Mouse (Mus musculus) kidney, embryonic 16.5 days (tissue): ENCODE measurements around the gene Fhod1. TPM values are rescaled to one million over a fixed set of nuclear protein-coding genes. Genes with fewer than 3 reads are reported as not detected.
"Not testable (repeated sequence)": the region's sequence is repeated elsewhere in the genome, so short reads cannot be mapped to it uniquely, and the experiment has no call there.

ENCODE experiments used
- ATAC-seq: fragments of 200-750 bp; cut with Nextera tagmentation; 2 replicates; pipeline ENCODE4 v1.8.0; 2017; ENCODE audit warnings: moderate TSS enrichment; ENCODE audit not compliant: low FRiP score, low TSS enrichment
- H3K27ac ChIP-seq: fragments of 300-500 bp; sonication (generic); 2 replicates; pipeline ENCODE4 v1.5.1; 2014; ENCODE audit warnings: low read length
- H3K27me3 ChIP-seq: fragments of 300-500 bp; sonication (generic); 2 replicates; pipeline ENCODE4 v1.6.1; 2014; ENCODE audit warnings: low read length, control low read depth, mixed read lengths; ENCODE audit not compliant: insufficient read depth
- H3K36me3 ChIP-seq: fragments of 300-500 bp; sonication (generic); 2 replicates; pipeline ENCODE4 v1.6.1; 2014; ENCODE audit warnings: low read length, control low read depth, mixed read lengths; ENCODE audit not compliant: insufficient read depth
- H3K4me1 ChIP-seq: fragments of 300-500 bp; sonication (generic); 2 replicates; pipeline ENCODE4 v1.6.1; 2014; ENCODE audit warnings: low read length, control low read depth, mixed read lengths; ENCODE audit not compliant: insufficient read depth
- H3K4me2 ChIP-seq: fragments of 300-500 bp; sonication (generic); replicated peaks from 2 replicates; pipeline ENCODE4 v1.6.1; 2014; ENCODE audit warnings: low read depth, low read length
- H3K4me3 ChIP-seq: fragments of 300-500 bp; sonication (generic); 2 replicates; pipeline ENCODE4 v1.5.1; 2014; ENCODE audit warnings: mild to moderate bottlenecking, low read length
- H3K9ac ChIP-seq: fragments of 300-500 bp; sonication (generic); replicated peaks from 2 replicates; pipeline ENCODE4 v1.6.1; 2014; ENCODE audit warnings: low read length
- H3K9me3 ChIP-seq: fragments of 300-500 bp; sonication (generic); 2 replicates; pipeline ENCODE4 v1.6.1; 2016; ENCODE audit warnings: low read length, control low read depth
- WGBS: fragments of 180-500 bp; shearing (Covaris S2); extraction: QIAGEN DNeasy Blood & Tissue Kit; methylation state at CpG from one replicate; pipeline ENCODE4 v1.1.7; 2014; 5-methylcytosine and 5-hydroxymethylcytosine counted together
- polyA plus RNA-seq: library from polyadenylated mRNA; unstranded; fragments of >200 nt; fragmentation: Nextera tagmentation; extraction: Ambion mirVana; gene quantifications from 2 replicates; pipeline ENCODE4 v1.2.1, GENCODE M21; 2015

The Fhod1 gene
- polyA plus RNA-seq, 1 experiment from 2014 or later: 3.7 TPM

DNA sequence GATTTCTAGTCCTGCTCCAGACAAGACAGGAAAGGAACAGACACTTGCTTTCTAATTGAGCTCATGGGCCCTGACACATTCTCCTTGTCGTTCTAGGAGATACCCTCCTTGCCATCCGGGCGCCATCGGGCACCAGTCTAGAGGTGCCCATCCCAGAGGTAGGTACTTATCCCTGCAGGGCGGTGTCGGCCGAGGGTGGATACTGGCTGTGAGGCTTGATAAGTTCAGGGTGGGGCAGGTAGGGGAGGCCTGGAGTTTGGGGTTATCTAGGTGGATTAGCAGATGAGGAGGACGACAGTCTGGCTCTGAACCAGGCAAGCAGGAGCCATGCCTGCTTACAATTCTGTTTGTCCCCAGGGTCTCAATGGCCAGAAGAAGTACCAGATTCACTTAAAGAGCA, 47.8 kb downstream of the Fhod1 start:
- ATAC-seq: no peak
- Histone ChIP-seq H3K27ac (no peak overlapping the region), H3K9me3 (no peaks in the 10 kb centered on the region), H3K36me3 (peaks cover 51% of the 10 kb centered on the region), H3K27me3 (no peaks in the 10 kb centered on the region), H3K4me2 (no peak overlapping the region), H3K4me3 (no peak overlapping the region), H3K9ac (no peak overlapping the region), H3K4me1 (peaks cover 27% of the 10 kb centered on the region)
- 95% methylated on average over 8 of the region's 8 CpGs for WGBS

DNA sequence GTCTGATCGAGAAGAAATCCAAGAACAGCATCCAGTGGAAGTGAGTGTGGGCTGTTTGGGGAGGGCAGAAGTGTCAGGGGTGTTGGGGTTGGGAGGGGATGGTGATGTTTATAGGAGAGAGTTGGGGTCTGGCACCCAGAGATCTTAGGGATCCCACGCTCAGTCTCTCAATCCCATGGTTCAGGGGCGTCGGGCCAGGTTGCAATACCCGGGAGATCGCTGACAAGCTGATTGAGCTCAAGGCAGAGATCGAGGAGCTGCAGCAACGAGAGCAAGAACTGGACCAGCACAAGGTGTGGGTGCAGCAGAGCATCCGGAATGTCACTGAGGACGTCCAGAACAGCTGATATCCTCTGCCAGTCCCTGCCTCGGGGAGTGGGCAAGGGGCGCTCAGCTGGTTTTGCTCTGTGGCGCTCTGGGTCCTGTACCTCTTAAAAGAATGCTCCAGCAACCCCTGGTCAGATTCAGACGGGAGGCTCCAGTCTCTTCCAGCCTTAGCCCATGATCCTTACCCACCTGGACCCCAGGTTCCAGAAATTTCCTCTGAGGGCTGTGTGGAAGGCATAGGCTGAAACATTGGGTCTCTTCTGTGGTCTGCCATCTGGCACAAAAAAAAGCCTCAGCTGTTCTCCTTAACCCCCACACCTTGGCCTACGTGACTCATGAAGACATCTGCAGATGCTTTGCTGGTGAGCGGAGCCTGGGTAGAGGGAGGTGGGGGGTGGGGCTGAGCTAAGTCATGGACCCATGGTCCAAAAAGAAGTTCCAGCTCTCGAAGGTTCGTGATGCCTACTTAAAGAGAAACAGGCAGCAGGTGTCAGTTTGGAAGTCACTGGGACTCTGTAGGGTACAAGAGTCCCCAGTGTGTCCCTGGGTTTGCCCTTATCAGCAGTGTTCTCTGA, 49.2 kb downstream of the Fhod1 start:
- Histone ChIP-seq H3K36me3 (peaks cover 41% of the 10 kb centered on the region), H3K4me3 (peak overlapping the region; percentile 97), H3K4me2 (peak overlapping the region; percentile 97), H3K4me1 (peaks cover 19% of the 10 kb centered on the region), H3K9ac (peak overlapping the region; percentile 88), H3K27ac (no peak overlapping the region; the same call in 1 of the 2 replicates), H3K27me3 (no peaks in the 10 kb centered on the region), H3K9me3 (no peaks in the 10 kb centered on the region)
- no peak for ATAC-seq
- 52% methylated on average over 18 of the region's 18 CpGs for WGBS

- whole genome bisulfite sequencing: under 1% methylated on average over 55 of the region's 58 CpGs
- Histone ChIP-seq H3K4me3 (peak within 1 kb of the TSS; percentile 97), H3K9ac (peak within 1 kb of the TSS; percentile 88), H3K27ac (peak within 1 kb of the TSS; percentile 66), H3K4me1 (peaks cover 19% of the 10 kb centered on the region), H3K27me3 (no peaks in the 10 kb centered on the region), H3K9me3 (no peaks in the 10 kb centered on the region), H3K4me2 (peak within 1 kb of the TSS; percentile 97), H3K36me3 (peaks cover 34% of the 10 kb centered on the region)
- ATAC-seq: peak; percentile 89
These were observed 50.1 kb downstream of the Fhod1 start, which contains the start of gene E2f4 for GRCm38 (mm10) chr8:105297511-105298192. TSS of gene E2f4 (plus strand) at chr8:105297663.

DNA sequence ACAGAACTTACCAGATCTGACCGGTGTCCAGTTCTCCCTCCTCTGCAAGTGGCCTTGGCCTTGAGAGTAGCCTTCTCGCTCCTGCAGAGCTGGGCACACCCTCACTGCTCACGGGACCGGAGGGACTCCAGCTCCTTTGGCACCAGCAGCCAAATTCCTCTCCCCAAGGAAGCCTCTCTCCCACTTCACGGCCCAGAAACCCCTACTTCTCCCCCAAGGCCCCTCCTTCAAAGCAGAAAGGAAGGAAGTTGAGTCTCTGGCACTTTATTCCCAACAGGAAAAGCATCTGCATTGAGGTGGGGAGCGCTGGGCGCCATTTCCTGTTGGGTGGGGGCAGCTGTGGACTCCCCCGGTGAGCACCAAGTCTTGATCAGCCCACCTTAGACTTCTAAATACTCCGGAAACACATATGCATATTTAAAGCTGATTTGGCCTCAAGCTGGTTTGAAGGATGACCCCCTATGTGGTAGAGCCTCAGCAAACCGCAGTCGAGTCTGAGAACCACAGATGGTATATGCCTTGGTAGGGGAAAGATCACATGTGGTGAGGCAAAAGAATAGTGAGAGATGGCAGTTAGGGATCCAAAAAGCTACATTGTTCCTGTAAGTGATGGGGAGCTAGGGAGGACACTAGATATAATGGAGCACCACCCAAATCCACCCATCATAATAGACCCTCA, 51.7 kb downstream of the Fhod1 start, which contains the start of gene Exoc3l:
Gene Exoc3l (minus strand): TSS at position 207 of the 679 bp plus-strand sequence.
- peaks cover 18% of the 10 kb centered on the region for H3K36me3 ChIP-seq
- H3K4me1 ChIP-seq: peaks cover 19% of the 10 kb centered on the region
- peak within 1 kb of the TSS; percentile 97 for H3K4me2 ChIP-seq
- no peaks in the 10 kb centered on the region for H3K9me3 ChIP-seq
- no peak for ATAC-seq
- H3K4me3 ChIP-seq: peak within 1 kb of the TSS; percentile 97
- peak within 1 kb of the TSS; percentile 66 for H3K27ac ChIP-seq
- H3K27me3 ChIP-seq: no peaks in the 10 kb centered on the region
- H3K9ac ChIP-seq: peak within 1 kb of the TSS; percentile 24; the same call in 1 of the 2 replicates
- WGBS: 56% methylated on average over 11 of the region's 11 CpGs

DNA sequence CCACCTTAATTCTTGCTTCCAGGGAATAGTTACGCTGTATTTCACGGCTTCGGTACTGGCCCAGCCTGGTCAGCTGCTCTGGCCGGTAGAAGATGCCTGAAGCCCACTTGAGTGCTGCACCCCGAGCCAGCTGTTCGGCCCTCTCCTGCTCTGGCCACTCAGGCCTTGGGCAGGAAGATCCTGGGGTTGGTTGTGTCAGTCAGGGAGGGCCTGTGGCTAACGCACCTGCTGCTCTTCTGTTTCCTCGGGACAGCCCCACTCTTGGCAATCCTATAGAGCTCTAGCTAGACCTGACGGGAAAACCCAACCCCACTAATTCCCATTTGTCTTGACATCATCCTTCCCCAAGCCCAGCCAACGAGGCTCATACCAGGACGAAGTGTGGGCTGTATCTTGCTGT, 52.5 kb downstream of the Fhod1 start:
- peak overlapping the region; percentile 45 for H3K4me2 ChIP-seq
- H3K9me3 ChIP-seq: no peaks in the 10 kb centered on the region
- WGBS: 69% methylated on average over 11 of the region's 11 CpGs
- H3K9ac ChIP-seq: peak overlapping the region; percentile 24; the same call in 1 of the 2 replicates
- H3K36me3 ChIP-seq: peaks cover 10% of the 10 kb centered on the region
- no peak for ATAC-seq
- peak overlapping the region; percentile 66 for H3K27ac ChIP-seq
- peaks cover 6% of the 10 kb centered on the region for H3K27me3 ChIP-seq
- peak overlapping the region; percentile 35 for H3K4me3 ChIP-seq
- H3K4me1 ChIP-seq: peaks cover 25% of the 10 kb centered on the region

DNA sequence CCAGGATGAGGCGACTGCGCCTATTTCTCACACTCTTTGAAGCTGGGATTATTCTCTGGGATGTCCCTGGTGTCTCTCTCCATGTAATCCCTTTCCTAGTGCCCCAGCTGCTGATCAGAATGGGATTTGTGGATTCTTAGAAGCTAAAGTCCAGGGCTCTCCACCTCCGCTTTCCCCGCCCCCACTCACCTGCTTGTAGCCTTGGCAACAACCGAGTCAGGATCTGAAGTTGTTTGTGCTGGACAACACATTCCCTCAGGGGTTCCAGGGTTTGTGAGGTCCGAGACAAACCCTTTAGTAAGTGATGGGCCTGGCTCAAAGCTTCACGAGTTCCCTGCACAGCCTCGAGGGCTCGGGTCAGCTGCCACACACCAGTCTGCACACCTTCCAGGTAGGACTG, 53.0 kb downstream of the Fhod1 start:
- 70% methylated on average over 9 of the region's 9 CpGs for WGBS
- no peak for ATAC-seq
- H3K4me1 ChIP-seq: peaks cover 30% of the 10 kb centered on the region
- peak overlapping the region; percentile 35 for H3K4me3 ChIP-seq
- no peak overlapping the region for H3K27ac ChIP-seq
- peak overlapping the region; percentile 24; the same call in 1 of the 2 replicates for H3K9ac ChIP-seq
- H3K36me3 ChIP-seq: peaks cover 5% of the 10 kb centered on the region; the same call in 1 of the 2 replicates
- no peaks in the 10 kb centered on the region for H3K9me3 ChIP-seq
- peak overlapping the region; percentile 45 for H3K4me2 ChIP-seq
- peaks cover 11% of the 10 kb centered on the region for H3K27me3 ChIP-seq

DNA sequence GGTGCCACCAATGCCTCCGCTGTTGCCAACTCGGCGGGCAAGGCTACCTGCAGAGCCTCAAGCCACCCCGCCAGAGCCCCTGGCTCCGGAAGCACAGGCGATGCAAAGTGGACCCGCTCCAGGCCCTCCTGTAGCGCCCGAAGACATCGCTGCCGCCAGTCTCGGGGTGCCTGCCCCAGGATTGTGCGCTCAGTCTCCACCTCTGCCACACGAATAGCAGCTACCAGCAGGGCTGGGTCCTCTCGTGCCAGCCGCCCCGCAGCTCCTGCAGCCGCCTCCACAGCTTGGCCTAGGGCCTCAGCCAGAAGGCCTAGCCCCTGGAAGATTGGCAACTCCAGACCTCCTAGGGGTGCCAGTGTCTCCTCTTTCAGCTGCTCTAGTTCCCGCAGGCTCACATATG, 54.3 kb downstream of the Fhod1 start:
- ATAC-seq: no peak
- Histone ChIP-seq H3K36me3 (no peaks in the 10 kb centered on the region), H3K4me3 (no peak overlapping the region), H3K9me3 (no peaks in the 10 kb centered on the region), H3K4me1 (peaks cover 30% of the 10 kb centered on the region), H3K27me3 (peaks cover 11% of the 10 kb centered on the region), H3K4me2 (no peak overlapping the region), H3K9ac (no peak overlapping the region), H3K27ac (no peak overlapping the region)
- 68% methylated on average over 19 of the region's 19 CpGs for WGBS

DNA sequence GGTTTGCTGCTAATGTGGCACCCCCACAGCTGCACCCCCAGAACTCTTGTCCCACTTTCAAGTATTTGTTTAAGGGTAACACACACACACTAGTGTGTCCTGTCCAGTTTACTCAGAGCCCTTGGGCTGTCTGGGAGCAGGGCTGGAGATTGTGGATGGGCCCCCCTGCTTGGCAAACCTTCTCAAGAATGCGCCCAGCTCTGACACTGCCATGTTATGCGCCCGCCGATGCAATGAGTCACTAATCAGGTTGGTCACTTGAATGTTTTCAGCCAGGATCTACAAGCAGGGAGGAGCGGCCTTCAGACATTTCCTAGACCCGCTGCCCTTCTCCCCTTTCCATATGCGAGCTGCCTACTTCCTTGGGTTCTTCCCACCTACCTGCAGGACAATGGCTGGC, 55.3 kb downstream of the Fhod1 start:
- no peak for ATAC-seq
- Histone ChIP-seq H3K9me3 (no peaks in the 10 kb centered on the region), H3K27me3 (peaks cover 11% of the 10 kb centered on the region), H3K4me1 (peaks cover 27% of the 10 kb centered on the region), H3K4me2 (no peak overlapping the region), H3K27ac (no peak overlapping the region), H3K36me3 (no peaks in the 10 kb centered on the region), H3K4me3 (no peak overlapping the region), H3K9ac (no peak overlapping the region)
- WGBS: 90% methylated on average over 7 of the region's 7 CpGs

GRCm38 (mm10) chr8:105291802-105292201, 56.0 kb downstream of the Fhod1 start:
- H3K27me3 ChIP-seq: peaks cover 11% of the 10 kb centered on the region
- H3K9ac ChIP-seq, H3K36me3 ChIP-seq, H3K4me3 ChIP-seq, ATAC-seq, H3K9me3 ChIP-seq, H3K27ac ChIP-seq, H3K4me2 ChIP-seq: not testable (repeated sequence)
- WGBS: 73% methylated on average over 3 of the region's 3 CpGs
- peaks cover 23% of the 10 kb centered on the region for H3K4me1 ChIP-seq
